Mouse (Mus musculus) 3134 (cell line): ENCODE results near the gene Fbl.
"Not testable (repeated sequence)": the region's sequence is repeated elsewhere in the genome, so short reads cannot be mapped to it uniquely, and the experiment has no call there.

Source experiments
- DNase-seq: peaks from one replicate; pipeline ENCODE4 v3.0.0-alpha.2; 2011; ENCODE audit warnings: low spot score; ENCODE audit not compliant: insufficient read length; ENCODE audit errors: extremely low read depth

The Fbl gene

GRCm38 (mm10) chr7:28169489-28170422 lies at the start of gene Fbl:
Gene Fbl (plus strand): TSS chr7:28169710.
- peak; percentile 94 for DNase-seq

GRCm38 (mm10) chr7:28129166-28129565 lies 40.3 kb upstream of the Fbl start, which contains the start of gene 9530053A07Rik:
Gene 9530053A07Rik (plus strand): TSS chr7:28129466.
- DNase-seq, result no peak

GRCm38 (mm10) chr7:28137613-28138012 lies 31.9 kb upstream of the Fbl start:
- no peak for DNase-seq

- no peak for DNase-seq
Measured at GRCm38 (mm10) chr7:28148263-28148662, 21.2 kb upstream of the Fbl start.

- DNase-seq, result no peak
Measured at GRCm38 (mm10) chr7:28149841-28150240, 19.7 kb upstream of the Fbl start.

GRCm38 (mm10) chr7:28151584-28152221 lies 17.8 kb upstream of the Fbl start:
- no peak for DNase-seq

- DNase-seq, result not testable (repeated sequence)
Measured at GRCm38 (mm10) chr7:28153595-28153994, 15.9 kb upstream of the Fbl start.

- DNase-seq, result peak; percentile 57
Measured at GRCm38 (mm10) chr7:28159292-28159691, 10.2 kb upstream of the Fbl start.

GRCm38 (mm10) chr7:28159893-28160292 lies 9.6 kb upstream of the Fbl start:
- no peak for DNase-seq

- no peak for DNase-seq
Measured at GRCm38 (mm10) chr7:28161163-28161749, 8.3 kb upstream of the Fbl start.

- no peak for DNase-seq
Measured at GRCm38 (mm10) chr7:28165406-28165805, 4.1 kb upstream of the Fbl start.

- peak; percentile 65 for DNase-seq
Measured at GRCm38 (mm10) chr7:28168320-28169115, 992 bp upstream of the Fbl start.

- DNase-seq, result no peak
Measured at GRCm38 (mm10) chr7:28175358-28175757, 5.8 kb downstream of the Fbl start.

- peak; percentile 49 for DNase-seq
Measured at GRCm38 (mm10) chr7:28179228-28179627, 9.7 kb downstream of the Fbl start, which contains the start of gene Dyrk1b. Gene Dyrk1b (plus strand): TSS chr7:28179469.

- peak; percentile 26 for DNase-seq
Measured at GRCm38 (mm10) chr7:28179741-28180377, 10.3 kb downstream of the Fbl start.

GRCm38 (mm10) chr7:28180890-28181289 lies 11.4 kb downstream of the Fbl start:
- DNase-seq, result no peak

- no peak for DNase-seq
Measured at GRCm38 (mm10) chr7:28181376-28181775, 11.9 kb downstream of the Fbl start.

- DNase-seq, result no peak
Measured at GRCm38 (mm10) chr7:28182320-28182719, 12.8 kb downstream of the Fbl start.

GRCm38 (mm10) chr7:28185884-28186283 lies 16.4 kb downstream of the Fbl start:
- no peak for DNase-seq

GRCm38 (mm10) chr7:28186631-28187030 lies 17.1 kb downstream of the Fbl start:
- DNase-seq, result no peak
